Mouse (Mus musculus) forebrain, postnatal 0 days (tissue): Measurements from ENCODE around the gene Dbh. TPM values are rescaled to one million over a fixed set of nuclear protein-coding genes. Genes with fewer than 3 reads are reported as not detected.

ENCODE experiments used
- ATAC-seq: fragments of 200-750 bp; cut with Nextera tagmentation; 2 replicates; pipeline ENCODE4 v1.8.0; 2017; ENCODE audit warnings: mild to moderate bottlenecking, moderate library complexity
- DNase-seq: peaks from one replicate; pipeline ENCODE4 v3.0.0-alpha.2; 2015
- H3K27ac ChIP-seq: fragments of 300-500 bp; sonication (generic); 2 replicates; pipeline ENCODE4 v1.5.1; 2014; ENCODE audit warnings: low read depth, mild to moderate bottlenecking, antibody characterized with exemption, low read length, moderate library complexity, mixed read lengths
- H3K27me3 ChIP-seq: fragments of 300-500 bp; sonication (generic); 2 replicates; pipeline ENCODE4 v1.6.1; 2014; ENCODE audit warnings: mild to moderate bottlenecking, low read length, mixed read lengths; ENCODE audit not compliant: insufficient read depth
- H3K36me3 ChIP-seq: fragments of 300-500 bp; sonication (generic); 2 replicates; pipeline ENCODE4 v1.6.1; 2014; ENCODE audit warnings: mild to moderate bottlenecking, moderate library complexity; ENCODE audit not compliant: insufficient read depth
- H3K4me1 ChIP-seq: fragments of 300-500 bp; sonication (generic); 2 replicates; pipeline ENCODE4 v1.6.1; 2014; ENCODE audit warnings: antibody characterized with exemption; ENCODE audit not compliant: insufficient read depth
- H3K4me2 ChIP-seq: fragments of 300-500 bp; sonication (generic); 2 replicates; pipeline ENCODE4 v1.6.1; 2014; ENCODE audit warnings: low read depth, mild to moderate bottlenecking, moderate library complexity
- H3K4me3 ChIP-seq: fragments of 300-500 bp; sonication (generic); 2 replicates; pipeline ENCODE4 v1.5.1; 2014; ENCODE audit warnings: low read depth, low read length, mixed read lengths
- H3K9ac ChIP-seq: fragments of 300-500 bp; sonication (generic); 2 replicates; pipeline ENCODE4 v1.6.1; 2014; ENCODE audit warnings: mild to moderate bottlenecking
- H3K9me3 ChIP-seq: fragments of 300-500 bp; sonication (generic); 2 replicates; pipeline ENCODE4 v1.6.1; 2016; ENCODE audit warnings: low read length
- CTCF ChIP-seq: sonication (generic); IDR thresholded peaks from 2 replicates; pipeline ENCODE4 v1.5.1; 2016; ENCODE audit warnings: antibody characterized with exemption, control low read depth, low read depth
- WGBS: fragments of 180-500 bp; shearing (Covaris S2); extraction: QIAGEN DNeasy Blood & Tissue Kit; methylation state at CpG from one replicate; pipeline ENCODE4 v1.1.7; 2014; 5-methylcytosine and 5-hydroxymethylcytosine counted together
- polyA plus RNA-seq: library from polyadenylated mRNA; unstranded; fragments of >200 nt; fragmentation: Nextera tagmentation; extraction: Ambion mirVana; gene quantifications from 2 replicates; pipeline ENCODE4 v1.2.1, GENCODE M21; 2015
- total RNA-seq: library from RNA; depleted of rRNA; stranded (reverse); fragments of >200 nt; gene quantifications from 2 replicates; pipeline ENCODE4 v1.2.3, GENCODE M21; 2014

The Dbh gene
- total and polyA plus RNA-seq, 2 experiments from 2014 or later: 0.05 to 0.15 TPM

DNA sequence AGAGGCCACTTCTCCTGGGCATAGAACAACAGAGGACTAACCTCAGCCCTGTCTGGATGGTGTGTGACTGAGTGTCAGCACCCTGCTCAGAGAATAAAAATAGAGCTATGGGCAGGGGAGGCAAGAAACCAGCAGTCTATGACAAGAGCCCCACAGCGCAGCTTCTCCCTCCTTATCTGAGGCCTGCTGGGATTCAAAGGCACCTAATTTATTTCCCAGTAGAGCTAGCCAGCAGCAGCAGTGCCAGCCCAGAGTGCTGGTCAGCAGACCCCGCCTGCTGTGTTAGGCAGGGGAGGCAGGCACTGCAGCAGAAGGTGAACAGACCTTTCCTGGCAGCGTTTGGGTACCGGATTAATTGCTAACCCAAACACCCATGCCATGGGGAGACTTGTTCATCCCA, 16.9 kb downstream of the Dbh start:
- H3K9ac ChIP-seq: no peak overlapping the region
- WGBS: 61% methylated on average over 4 of the region's 4 CpGs
- H3K27me3 ChIP-seq: no peaks in the 10 kb centered on the region
- no peak for TF ChIP-seq CTCF
- H3K4me3 ChIP-seq: no peak overlapping the region
- DNase-seq: no peak
- H3K4me1 ChIP-seq: no peaks in the 10 kb centered on the region
- no peaks in the 10 kb centered on the region for H3K36me3 ChIP-seq
- no peak for ATAC-seq
- no peak overlapping the region for H3K4me2 ChIP-seq
- H3K9me3 ChIP-seq: no peaks in the 10 kb centered on the region
- no peak overlapping the region for H3K27ac ChIP-seq

DNA sequence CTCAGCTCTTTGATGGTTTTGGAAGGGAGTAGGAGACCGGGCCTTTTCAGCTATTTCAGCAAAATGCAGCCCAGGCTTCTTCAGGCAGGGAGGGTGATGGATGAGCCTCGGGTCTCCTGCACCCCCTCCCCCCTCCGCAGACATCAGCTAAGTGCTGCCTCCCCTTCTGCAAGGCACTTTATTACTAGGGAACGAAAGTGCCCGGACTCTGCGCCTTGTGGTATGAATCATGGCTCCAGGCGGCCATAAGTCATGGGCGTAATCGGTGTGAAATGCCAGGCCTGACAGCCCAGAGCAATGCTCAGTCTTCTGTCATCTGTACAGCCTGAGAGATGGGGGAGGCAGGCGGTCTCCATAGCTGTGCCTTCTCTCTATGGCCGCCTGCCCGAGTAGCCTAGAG, 18.7 kb downstream of the Dbh start:
- 89% methylated on average over 12 of the region's 12 CpGs for WGBS
- no peak for ATAC-seq

DNA sequence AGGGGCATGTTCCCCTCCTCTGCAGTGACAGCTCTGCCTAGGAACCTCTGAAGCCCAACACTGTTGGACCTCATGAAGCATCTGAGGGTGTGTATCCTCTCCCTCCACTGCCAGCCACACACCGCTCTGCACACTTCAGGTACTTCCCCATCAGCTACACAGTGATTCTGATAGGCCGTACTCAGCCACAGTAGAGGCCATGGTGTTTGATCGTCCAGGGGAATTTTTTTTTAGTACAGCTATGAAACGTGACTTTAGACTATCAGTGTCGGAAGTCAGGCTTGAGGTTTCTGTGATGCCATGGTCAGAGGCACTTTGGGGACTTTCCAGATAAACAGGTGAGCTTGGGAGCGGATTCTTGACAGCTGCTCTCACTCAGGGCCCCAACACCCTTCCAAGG, 22.5 kb downstream of the Dbh start:
- H3K27ac ChIP-seq: no peak overlapping the region
- H3K4me3 ChIP-seq: no peak overlapping the region
- no peaks in the 10 kb centered on the region for H3K4me1 ChIP-seq
- H3K9ac ChIP-seq: no peak overlapping the region
- ATAC-seq: no peak
- H3K27me3 ChIP-seq: no peaks in the 10 kb centered on the region
- WGBS: 80% methylated on average over 6 of the region's 6 CpGs
- H3K4me2 ChIP-seq: no peak overlapping the region
- DNase-seq: no peak
- H3K36me3 ChIP-seq: no peaks in the 10 kb centered on the region
- no peak for TF ChIP-seq CTCF
- H3K9me3 ChIP-seq: no peaks in the 10 kb centered on the region

More for the DNA sequence above, 18.7 kb downstream of the Dbh start:
- no peaks in the 10 kb centered on the region for H3K27me3 ChIP-seq
- TF ChIP-seq CTCF: no peak
- H3K9me3 ChIP-seq: no peaks in the 10 kb centered on the region
- no peak overlapping the region for H3K9ac ChIP-seq
- H3K36me3 ChIP-seq: no peaks in the 10 kb centered on the region
- H3K4me1 ChIP-seq: no peaks in the 10 kb centered on the region
- no peak overlapping the region for H3K4me2 ChIP-seq
- no peak overlapping the region for H3K27ac ChIP-seq
- H3K4me3 ChIP-seq: no peak overlapping the region
- DNase-seq: no peak

DNA sequence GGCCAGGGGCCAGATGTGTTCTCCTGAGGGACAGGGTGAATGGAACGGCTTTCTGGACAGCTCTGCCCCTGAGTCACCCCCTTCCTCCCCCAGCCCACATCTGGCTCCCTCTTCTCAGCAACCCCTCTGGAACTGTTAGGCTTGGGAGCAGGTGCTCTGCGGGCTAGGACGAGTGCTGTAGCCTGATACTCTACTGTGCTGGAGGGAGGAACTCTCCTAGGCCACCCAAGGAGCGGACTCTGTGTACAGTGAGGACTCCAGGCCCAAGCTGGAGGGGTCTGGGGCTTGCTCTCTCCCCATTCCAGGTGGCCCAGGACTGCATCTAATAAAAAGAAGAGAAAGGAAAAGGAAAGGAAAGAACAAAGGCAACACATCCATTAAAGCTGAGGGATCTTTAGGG, 25.0 kb downstream of the Dbh start:
- Histone ChIP-seq H3K4me2 (no peak overlapping the region), H3K4me1 (no peaks in the 10 kb centered on the region), H3K36me3 (no peaks in the 10 kb centered on the region), H3K4me3 (no peak overlapping the region), H3K27ac (no peak overlapping the region), H3K27me3 (no peaks in the 10 kb centered on the region), H3K9me3 (no peaks in the 10 kb centered on the region), H3K9ac (no peak overlapping the region)
- 65% methylated on average over 4 of the region's 4 CpGs for WGBS
- no peak for TF ChIP-seq CTCF
- DNase-seq (no peak), ATAC-seq (no peak)

DNA sequence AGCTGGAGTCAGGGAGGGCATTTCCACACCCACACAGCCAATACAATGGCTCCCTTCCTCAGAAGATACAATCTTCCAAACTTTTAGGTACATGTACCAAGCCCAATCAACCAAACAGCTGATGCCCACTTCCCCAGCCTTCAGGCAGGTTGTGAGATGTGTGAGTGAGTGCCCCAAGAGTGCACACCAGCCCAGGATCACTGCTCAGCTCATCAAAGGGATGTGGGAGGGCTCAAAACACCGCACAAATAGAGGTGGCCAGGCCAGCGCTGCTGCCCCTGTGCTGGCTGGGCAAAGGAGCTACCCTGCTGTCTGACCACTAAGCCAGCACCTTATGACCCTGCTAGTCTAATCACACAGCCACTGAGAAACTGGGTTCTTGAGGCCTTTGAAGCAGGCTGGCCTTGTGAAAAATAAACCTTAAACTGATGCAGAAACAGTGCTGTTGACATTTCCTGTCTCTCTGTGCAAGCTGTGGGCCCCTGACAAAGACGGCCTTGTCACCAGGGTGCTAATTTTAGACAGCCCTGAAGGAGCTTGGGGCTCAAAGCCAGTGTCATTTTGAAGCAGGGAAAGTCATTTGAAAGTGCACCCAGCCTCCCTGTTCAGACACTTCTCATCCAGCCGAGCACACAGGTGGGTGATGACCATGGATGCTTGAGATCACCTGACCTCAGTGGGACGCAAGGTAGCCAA, 33.7 kb downstream of the Dbh start:
- Histone ChIP-seq H3K9ac (no peak overlapping the region), H3K4me2 (no peak overlapping the region), H3K4me3 (no peak overlapping the region), H3K4me1 (no peaks in the 10 kb centered on the region), H3K27me3 (no peaks in the 10 kb centered on the region), H3K36me3 (no peaks in the 10 kb centered on the region), H3K9me3 (no peaks in the 10 kb centered on the region), H3K27ac (no peak overlapping the region)
- WGBS: 68% methylated on average over 5 of the region's 5 CpGs
- ATAC-seq (no peak), DNase-seq (no peak)
- TF ChIP-seq CTCF: no peak

DNA sequence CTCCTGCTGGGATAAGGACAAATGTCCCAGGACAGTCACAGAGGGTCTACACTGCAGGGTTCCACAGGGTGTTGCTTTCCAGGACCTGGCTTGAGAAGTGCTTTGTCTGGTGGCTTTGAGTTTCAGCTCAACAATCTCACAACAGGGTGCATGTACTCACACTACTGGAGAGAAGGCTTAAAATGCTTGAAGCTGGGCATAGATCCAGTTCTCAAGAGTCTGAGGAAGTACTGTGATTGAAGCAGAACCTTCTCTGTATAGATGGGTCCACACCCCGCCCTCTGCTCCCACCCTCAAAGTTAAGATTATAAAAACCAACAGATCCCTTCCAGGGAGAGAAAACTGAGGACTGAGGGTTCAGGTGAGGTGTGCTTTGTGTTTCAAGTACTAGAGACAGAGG, 35.6 kb downstream of the Dbh start:
- peak; percentile 29; the same call in 1 of the 2 replicates for ATAC-seq
- no peak for TF ChIP-seq CTCF

DNA sequence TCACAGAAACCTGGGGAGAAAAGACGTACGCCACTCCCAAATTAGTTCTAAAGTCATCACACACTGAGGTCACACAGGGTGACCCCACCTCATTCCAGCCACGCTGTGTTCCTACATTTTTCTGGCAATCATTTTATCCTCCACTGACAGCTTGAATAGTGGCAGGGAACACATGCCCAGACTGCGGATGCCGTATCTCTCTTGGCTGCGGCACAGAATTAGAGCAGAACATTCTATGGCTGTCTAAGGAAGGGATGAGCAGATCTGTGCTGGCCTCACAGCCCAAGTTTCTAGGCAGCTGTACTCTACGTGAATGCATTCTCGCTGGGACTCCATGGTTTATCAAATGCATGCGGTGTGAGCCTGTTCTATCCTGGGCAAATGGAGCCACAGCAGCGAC, 40.6 kb downstream of the Dbh start:
- no peak overlapping the region for H3K4me2 ChIP-seq
- no peaks in the 10 kb centered on the region for H3K9me3 ChIP-seq
- no peaks in the 10 kb centered on the region for H3K27me3 ChIP-seq
- peak overlapping the region; percentile 69 for H3K27ac ChIP-seq
- DNase-seq: peak; percentile 66
- H3K36me3 ChIP-seq: no peaks in the 10 kb centered on the region
- H3K4me3 ChIP-seq: no peak overlapping the region
- peak; percentile 94 for ATAC-seq
- no peak overlapping the region for H3K9ac ChIP-seq
- no peaks in the 10 kb centered on the region for H3K4me1 ChIP-seq
- no peak for TF ChIP-seq CTCF
- whole genome bisulfite sequencing: 64% methylated on average over 10 of the region's 10 CpGs

More for the DNA sequence above, 35.6 kb downstream of the Dbh start:
- no peak for DNase-seq
- Histone ChIP-seq H3K36me3 (no peaks in the 10 kb centered on the region), H3K4me2 (no peak overlapping the region), H3K27ac (no peak overlapping the region), H3K4me1 (no peaks in the 10 kb centered on the region), H3K27me3 (no peaks in the 10 kb centered on the region), H3K9me3 (no peaks in the 10 kb centered on the region), H3K9ac (no peak overlapping the region), H3K4me3 (no peak overlapping the region)
- 54% methylated on average over 1 of the region's 1 CpGs for WGBS
